In genomic region chr7:56591321-56591720, GRCm38 (mm10) we compare ENCODE assay signal across 25 mouse cellular contexts.
DNase-seq lines count a peak whose midpoint lies in the region; ATAC-seq and TF ChIP-seq lines count a peak whose summit lies in the region.
"Had no signal": no experiment of that assay in that cellular context is flagged by ENCODE, and none has a peak within 500 bp of the region (broad histone marks: within the 10 kb centered on the region; RNA-seq: fewer than 3 reads in every experiment).

No protein-coding gene starts in this region.

- H3K27ac ChIP-seq in hindbrain, embryonic 13.5 days: peak overlapping the region; percentile 45
- H3K27ac ChIP-seq in hindbrain, embryonic 11.5 days (ENCODE audit: low read depth, low read length): no peak overlapping the region
- peak overlapping the region; percentile 49 for H3K27ac ChIP-seq in hindbrain, embryonic 14.5 days
- peak overlapping the region; percentile 70 for H3K27ac ChIP-seq in hindbrain, postnatal 0 days
- H3K27ac ChIP-seq in midbrain, embryonic 16.5 days (ENCODE audit: low read length): peak overlapping the region; percentile 70
- H3K27ac ChIP-seq: gastrocnemius, adult 2 months; kidney, postnatal 0 days; liver, embryonic 12.5 days had no signal

- H3K9me3 ChIP-seq in hindbrain, embryonic 13.5 days: no peaks in the 10 kb centered on the region
- no peaks in the 10 kb centered on the region for H3K9me3 ChIP-seq in hindbrain, embryonic 11.5 days (ENCODE audit: control insufficient read depth, low read length)
- no peaks in the 10 kb centered on the region for H3K9me3 ChIP-seq in hindbrain, embryonic 14.5 days (ENCODE audit: control insufficient read depth, low read length)
- H3K9me3 ChIP-seq in hindbrain, postnatal 0 days (ENCODE audit: low read length): no peaks in the 10 kb centered on the region
- H3K9me3 ChIP-seq in midbrain, embryonic 16.5 days (replicated peaks; ENCODE audit: control insufficient read depth, low read length, poor library complexity, severe bottlenecking): no peaks in the 10 kb centered on the region
- H3K9me3 ChIP-seq: liver, embryonic 12.5 days had no signal

- peaks cover 3% of the 10 kb centered on the region for H3K4me1 ChIP-seq in hindbrain, embryonic 13.5 days (replicated peaks)
- H3K4me1 ChIP-seq in hindbrain, embryonic 11.5 days (replicated peaks; ENCODE audit: control insufficient read depth, insufficient read depth, low read length): no peaks in the 10 kb centered on the region
- H3K4me1 ChIP-seq in hindbrain, embryonic 14.5 days (replicated peaks; ENCODE audit: control insufficient read depth, insufficient read depth, low read length): no peaks in the 10 kb centered on the region; the same call in none of the 2 replicates
- 0 out of 2 replicates have a peak, but pooled peaks cover 8% of the 10 kb centered on the region for H3K4me1 ChIP-seq in hindbrain, postnatal 0 days (ENCODE audit: insufficient read depth, low read length)
- H3K4me1 ChIP-seq in midbrain, embryonic 16.5 days (ENCODE audit: control insufficient read depth, insufficient read depth, low read length): peaks cover 12% of the 10 kb centered on the region
- H3K4me1 ChIP-seq: heart, embryonic 12.5 days; liver, embryonic 12.5 days had no signal

- no peaks in the 10 kb centered on the region for H3K27me3 ChIP-seq in hindbrain, embryonic 13.5 days
- no peaks in the 10 kb centered on the region for H3K27me3 ChIP-seq in hindbrain, embryonic 11.5 days (ENCODE audit: control insufficient read depth, insufficient read depth, low read length)
- H3K27me3 ChIP-seq in hindbrain, embryonic 14.5 days (ENCODE audit: control insufficient read depth, insufficient read depth, low read length): no peaks in the 10 kb centered on the region
- no peaks in the 10 kb centered on the region for H3K27me3 ChIP-seq in hindbrain, postnatal 0 days (ENCODE audit: insufficient read depth, low read length)
- H3K27me3 ChIP-seq in midbrain, embryonic 16.5 days (ENCODE audit: control insufficient read depth, insufficient read depth, low read depth, low read length): no peaks in the 10 kb centered on the region
- H3K27me3 ChIP-seq: heart, embryonic 12.5 days; liver, embryonic 12.5 days had no signal

- H3K9ac ChIP-seq in hindbrain, embryonic 13.5 days: no peak overlapping the region
- no peak overlapping the region for H3K9ac ChIP-seq in hindbrain, embryonic 11.5 days (ENCODE audit: low read depth, low read length)
- no peak overlapping the region for H3K9ac ChIP-seq in hindbrain, embryonic 14.5 days
- H3K9ac ChIP-seq in hindbrain, postnatal 0 days (replicated peaks; ENCODE audit: low read length): no peak overlapping the region
- no peak overlapping the region for H3K9ac ChIP-seq in midbrain, embryonic 16.5 days (ENCODE audit: low read depth, low read length)
- H3K9ac ChIP-seq: heart, embryonic 12.5 days; liver, embryonic 12.5 days; liver, postnatal 0 days had no signal

- no peaks in the 10 kb centered on the region for H3K36me3 ChIP-seq in hindbrain, embryonic 13.5 days
- H3K36me3 ChIP-seq in hindbrain, embryonic 11.5 days (ENCODE audit: control insufficient read depth, insufficient read depth, low read length): no peaks in the 10 kb centered on the region
- no peaks in the 10 kb centered on the region for H3K36me3 ChIP-seq in hindbrain, embryonic 14.5 days (replicated peaks; ENCODE audit: control insufficient read depth, insufficient read depth)
- no peaks in the 10 kb centered on the region for H3K36me3 ChIP-seq in hindbrain, postnatal 0 days (ENCODE audit: insufficient read depth, low read length)
- no peaks in the 10 kb centered on the region for H3K36me3 ChIP-seq in midbrain, embryonic 16.5 days (ENCODE audit: control insufficient read depth, insufficient read depth, low read length)
- H3K36me3 ChIP-seq: heart, embryonic 12.5 days; liver, embryonic 12.5 days had no signal

- 60% methylated on average over 3 of the region's 3 CpGs for WGBS in hindbrain, embryonic 13.5 days
- 58% methylated on average over 3 of the region's 3 CpGs for WGBS in hindbrain, embryonic 11.5 days
- 63% methylated on average over 3 of the region's 3 CpGs for WGBS in hindbrain, embryonic 14.5 days
- WGBS in hindbrain, postnatal 0 days: 44% methylated on average over 3 of the region's 3 CpGs
- 43% methylated on average over 3 of the region's 3 CpGs for WGBS in midbrain, embryonic 16.5 days

- H3K4me3 ChIP-seq in hindbrain, embryonic 13.5 days: no peak overlapping the region
- H3K4me3 ChIP-seq in hindbrain, embryonic 11.5 days (ENCODE audit: low read depth, low read length): no peak overlapping the region
- no peak overlapping the region for H3K4me3 ChIP-seq in hindbrain, embryonic 14.5 days (replicated peaks; ENCODE audit: low read length)
- H3K4me3 ChIP-seq in hindbrain, postnatal 0 days (ENCODE audit: low read length): no peak overlapping the region
- H3K4me3 ChIP-seq in midbrain, embryonic 16.5 days (ENCODE audit: low read depth, low read length): no peak overlapping the region
- H3K4me3 ChIP-seq: erythroblast, embryonic 14.5 days; gastrocnemius, adult 2 months; heart, embryonic 12.5 days; liver, embryonic 12.5 days had no signal

- no peak overlapping the region for H3K4me2 ChIP-seq in hindbrain, embryonic 13.5 days
- H3K4me2 ChIP-seq in hindbrain, embryonic 11.5 days (replicated peaks; ENCODE audit: low read depth, low read length): no peak overlapping the region
- no peak overlapping the region for H3K4me2 ChIP-seq in hindbrain, embryonic 14.5 days (replicated peaks)
- H3K4me2 ChIP-seq in hindbrain, postnatal 0 days (ENCODE audit: low read depth, low read length): no peak overlapping the region
- H3K4me2 ChIP-seq in midbrain, embryonic 16.5 days (ENCODE audit: low read length): no peak overlapping the region
- H3K4me2 ChIP-seq: heart, embryonic 12.5 days; liver, embryonic 12.5 days had no signal

- intact Hi-C loops in heart, postnatal 25 days (cut with DNase I): no loop called here

- no peak for TF ChIP-seq CTCF in hindbrain, postnatal 0 days (IDR thresholded peaks at IDR 0.05; ENCODE audit: low read depth)

- ATAC-seq in hindbrain, embryonic 13.5 days (ENCODE audit: low FRiP score): no peak
- no peak for ATAC-seq in hindbrain, embryonic 11.5 days (ENCODE audit: low FRiP score)
- no peak for ATAC-seq in hindbrain, embryonic 14.5 days (ENCODE audit: low FRiP score)
- ATAC-seq in hindbrain, postnatal 0 days: peak; percentile 54
- ATAC-seq in midbrain, embryonic 16.5 days: peak; percentile 67
- ATAC-seq: activated CD4-positive, CD25-positive, alpha-beta regulatory T cell, adult 4 months; intestine, embryonic 16.5 days; liver, embryonic 12.5 days; liver, postnatal 0 days; lung, postnatal 0 days had no signal

- no peak for DNase-seq in hindbrain, embryonic 11.5 days (ENCODE audit: low spot score)
- DNase-seq in hindbrain, embryonic 14.5 days (ENCODE audit: low spot score): no peak
- no peak for DNase-seq in hindbrain, postnatal 0 days (ENCODE audit: low spot score)
- DNase-seq in spleen, postnatal 4 days (ENCODE audit: low spot score in 2 of 2): no peak
- DNase-seq in heart, postnatal 25 days (ENCODE audit: low spot score): no peak
- DNase-seq: adrenal gland, adult 8-10 months; B cell, adult 2 months; cerebellum, adult 2 months; gastrocnemius, adult 2 months; gastrocnemius, postnatal 36 days; heart, adult 18-20 months; kidney, adult 8-10 months; kidney, postnatal 4 days; liver, postnatal 0 days; lung, postnatal 4 days; thymus, postnatal 4 days had no signal

Comparison
In these comparisons a context has a peak if more than half of its experiments do, and no peak if none do; other contexts are left out.
1. ATAC-seq: peak in hindbrain, postnatal 0 days (single experiment) and midbrain, embryonic 16.5 days (single experiment); none in hindbrain, embryonic 13.5 days (single experiment), hindbrain, embryonic 11.5 days (single experiment) and hindbrain, embryonic 14.5 days (single experiment).